In the genomic region with DNA sequence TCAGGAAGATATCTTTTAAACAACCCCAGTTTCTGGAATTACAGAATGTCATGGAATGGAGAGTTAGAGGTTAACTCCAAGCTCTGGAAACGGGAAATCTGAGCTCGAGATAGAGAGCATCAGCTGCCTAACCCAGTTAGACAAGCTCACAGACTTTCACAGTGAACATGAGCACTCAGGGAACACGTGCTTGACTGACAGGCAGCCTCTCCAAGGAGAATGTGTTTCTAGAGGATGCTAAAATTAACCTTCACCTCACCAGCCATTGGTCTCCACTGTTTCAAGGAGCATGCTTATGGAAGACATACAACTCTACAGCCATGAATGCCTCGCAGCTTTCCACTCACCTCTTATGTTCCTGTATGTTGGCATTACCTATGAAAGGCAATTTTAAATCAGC, we compare ENCODE assay signal across 19 mouse cellular contexts.
DNase-seq lines count a peak whose midpoint lies in the region; ATAC-seq and TF ChIP-seq lines count a peak whose summit lies in the region.
"Had no signal": no experiment of that assay in that cellular context is flagged by ENCODE, and none has a peak within 500 bp of the region (broad histone marks: within the 10 kb centered on the region; RNA-seq: fewer than 3 reads in every experiment).

No protein-coding gene starts in this region.

- TF ChIP-seq EP300 in heart, adult 2 months (IDR thresholded peaks at IDR 0.05; ENCODE audit: insufficient read depth, low read depth, low read length), result 0 out of 2 replicates have a peak, but pooled peaks have one; percentile 32

- peaks cover 10% of the 10 kb centered on the region for H3K4me1 ChIP-seq in heart, adult 2 months (ENCODE audit: control insufficient read depth, insufficient read depth, low read length)
- peaks cover 48% of the 10 kb centered on the region for H3K4me1 ChIP-seq in heart, embryonic 12.5 days (replicated peaks)
- H3K4me1 ChIP-seq: neural tube, embryonic 13.5 days had no signal

- TF ChIP-seq POLR2A in heart, adult 2 months (IDR thresholded peaks at IDR 0.05; ENCODE audit: insufficient read depth, low read depth, low read length), result no peak

- no peaks in the 10 kb centered on the region for H3K27me3 ChIP-seq in heart, adult 2 months (ENCODE audit: control insufficient read depth, insufficient read depth, low read length)
- no peaks in the 10 kb centered on the region for H3K27me3 ChIP-seq in heart, embryonic 12.5 days (replicated peaks)
- H3K27me3 ChIP-seq: embryonic facial prominence, embryonic 13.5 days; kidney, embryonic 15.5 days; neural tube, embryonic 13.5 days had no signal

- no peak overlapping the region for H3K4me3 ChIP-seq in heart, adult 2 months
- H3K4me3 ChIP-seq in heart, embryonic 12.5 days, result no peak overlapping the region
- H3K4me3 ChIP-seq: embryonic facial prominence, embryonic 13.5 days; kidney, embryonic 15.5 days; limb, embryonic 10.5 days; neural tube, embryonic 13.5 days had no signal

- no peaks in the 10 kb centered on the region for H3K79me2 ChIP-seq in heart, adult 2 months (replicated peaks; ENCODE audit: control insufficient read depth, insufficient read depth, low read length)

- 45% methylated on average over 4 of the region's 4 CpGs for WGBS in heart, adult 2 months
- WGBS in heart, embryonic 12.5 days, result 17% methylated on average over 4 of the region's 4 CpGs

- H3K36me3 ChIP-seq in heart, adult 2 months (ENCODE audit: control insufficient read depth, insufficient read depth, low read length), result no peaks in the 10 kb centered on the region; the same call in none of the 2 replicates
- H3K36me3 ChIP-seq in heart, embryonic 12.5 days, result no peaks in the 10 kb centered on the region
- H3K36me3 ChIP-seq: embryonic facial prominence, embryonic 13.5 days; kidney, embryonic 15.5 days; limb, embryonic 10.5 days; neural tube, embryonic 13.5 days had no signal

- no peak overlapping the region for H3K4me2 ChIP-seq in heart, embryonic 12.5 days
- H3K4me2 ChIP-seq: embryonic facial prominence, embryonic 13.5 days; kidney, embryonic 15.5 days; neural tube, embryonic 13.5 days had no signal

- TF ChIP-seq CTCF in heart, adult 2 months (IDR thresholded peaks at IDR 0.05), result no peak

- DNase-seq in heart, adult 18-20 months, result peak; percentile 42 to 61
- no peak for DNase-seq in heart, postnatal 36 days
- peak in 1 of 2 experiments; percentile 35 for DNase-seq in heart, adult 2 months
- DNase-seq in heart, postnatal 4 days, result peak; percentile 40
- DNase-seq in right cerebral cortex, adult 2 months (ENCODE audit: low spot score in 2 of 2), result no peak
- DNase-seq in spleen, postnatal 36 days (ENCODE audit: low spot score in 2 of 2), result no peak
- DNase-seq: adrenal gland, adult 2 months; cerebellum, adult 9-11 months; kidney, postnatal 4 days; liver, postnatal 0 days; right cerebral cortex, adult 18-20 months had no signal

- H3K27ac ChIP-seq in heart, adult 2 months, result peak overlapping the region; percentile 36
- peak overlapping the region; percentile 69 for H3K27ac ChIP-seq in heart, embryonic 12.5 days (ENCODE audit: poor library complexity, severe bottlenecking)
- H3K27ac ChIP-seq: embryonic facial prominence, embryonic 13.5 days; kidney, embryonic 15.5 days; limb, embryonic 10.5 days; neural tube, embryonic 13.5 days had no signal

- H3K9ac ChIP-seq in heart, adult 2 months (ENCODE audit: low read depth, low read length), result no peak overlapping the region
- no peak overlapping the region for H3K9ac ChIP-seq in heart, embryonic 12.5 days
- H3K9ac ChIP-seq: embryonic facial prominence, embryonic 13.5 days; kidney, embryonic 15.5 days; liver, postnatal 0 days; neural tube, embryonic 13.5 days had no signal

- peak; percentile 40; the same call in 1 of the 2 replicates for ATAC-seq in heart, embryonic 12.5 days (ENCODE audit: insufficient number of reproducible peaks, low FRiP score)
- ATAC-seq: forebrain, embryonic 16.5 days; hindbrain, embryonic 16.5 days; intestine, embryonic 16.5 days; liver, postnatal 0 days had no signal

- intact Hi-C loops in heart, postnatal 36 days (cut with DNase I), result no loop called here
- intact Hi-C loops in heart, adult 2 months (cut with DNase I), result loop anchor here (2.0 to 5.0 kb wide), 2 partner anchors 27 to 81 kb away; no protein-coding TSS in a partner anchor

- H3K9me3 ChIP-seq in heart, embryonic 12.5 days (replicated peaks), result peaks cover 3% of the 10 kb centered on the region; the same call in 1 of the 2 replicates
- H3K9me3 ChIP-seq: embryonic facial prominence, embryonic 13.5 days; limb, embryonic 10.5 days had no signal

Comparison
In these comparisons a context has a peak if more than half of its experiments do, and no peak if none do; other contexts are left out.
1. DNase-seq: peak in heart, adult 18-20 months (2 of 2) and heart, postnatal 4 days (single experiment); none in heart, postnatal 36 days (0 of 2), right cerebral cortex, adult 2 months (0 of 2) and spleen, postnatal 36 days (0 of 2).